7 mouse cellular contexts compared by ENCODE assay signal in the genomic region with DNA sequence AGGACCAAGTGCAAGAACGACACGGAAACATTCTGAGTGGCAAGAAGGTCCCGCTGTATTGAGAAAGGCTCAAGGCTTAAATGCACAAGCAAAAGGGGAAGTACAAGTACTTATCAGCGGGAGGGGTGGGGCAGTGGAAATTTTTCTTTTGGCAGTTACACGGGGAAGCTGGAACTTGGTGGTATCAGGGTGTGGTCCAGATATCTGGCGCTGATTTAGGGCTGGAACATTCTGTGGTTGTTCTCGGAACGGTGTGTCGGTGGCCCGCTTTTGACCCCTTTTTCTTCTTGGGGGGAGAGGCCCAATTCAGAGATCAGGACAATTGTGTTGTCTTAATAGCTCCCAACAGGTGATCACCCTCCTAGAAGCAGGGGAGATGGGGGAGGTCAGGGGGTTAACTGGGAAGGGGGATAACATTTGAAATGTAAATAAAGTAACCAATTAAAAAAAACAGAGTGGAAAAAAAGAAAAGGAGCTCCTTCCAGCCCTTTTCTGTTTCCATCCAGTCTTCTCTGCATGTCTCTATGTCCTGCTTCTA. TPM values are rescaled to one million over a fixed set of nuclear protein-coding genes. Genes with fewer than 3 reads are reported as not detected.
DNase-seq lines count a peak whose midpoint lies in the region; ATAC-seq and TF ChIP-seq lines count a peak whose summit lies in the region.
"Not testable (repeated sequence)": the region's sequence is repeated elsewhere in the genome, so short reads cannot be mapped to it uniquely, and the experiment has no call there.

No protein-coding gene starts in this region.

- not testable (repeated sequence) for H3K27me3 ChIP-seq in ES-Bruce4 (ENCODE audit: control insufficient read depth, insufficient read depth, low read length, poor library complexity, severe bottlenecking); hindbrain, embryonic 14.5 days (ENCODE audit: control insufficient read depth, insufficient read depth, low read length); limb, embryonic 11.5 days (ENCODE audit: control insufficient read depth, insufficient read depth, low read length)

- 0 out of 2 replicates have a peak, but pooled peaks have one; percentile 12 for ATAC-seq in hindbrain, embryonic 14.5 days (ENCODE audit: low FRiP score)
- ATAC-seq in limb, embryonic 11.5 days (ENCODE audit: insufficient number of reproducible peaks, low FRiP score, low TSS enrichment, low read depth), result 0 out of 2 replicates have a peak, but pooled peaks have one; percentile 20

- H3K9ac ChIP-seq in ES-Bruce4 (ENCODE audit: low read depth, poor library complexity, severe bottlenecking); hindbrain, embryonic 14.5 days; limb, embryonic 11.5 days (ENCODE audit: low read length): not testable (repeated sequence)

- not testable (repeated sequence) for H3K4me3 ChIP-seq in ES-Bruce4 (ENCODE audit: low read depth, low read length); hindbrain, embryonic 14.5 days (replicated peaks; ENCODE audit: low read length); limb, embryonic 11.5 days (ENCODE audit: low read depth, low read length)

- 69% methylated on average over 10 of the region's 10 CpGs for WGBS in hindbrain, embryonic 14.5 days
- 76% methylated on average over 10 of the region's 10 CpGs for WGBS in limb, embryonic 11.5 days

- not testable (repeated sequence) for H3K9me3 ChIP-seq in ES-Bruce4 (replicated peaks; ENCODE audit: control insufficient read depth, insufficient read depth, low read length, poor library complexity, severe bottlenecking); hindbrain, embryonic 14.5 days (ENCODE audit: control insufficient read depth, low read length); limb, embryonic 11.5 days (ENCODE audit: control insufficient read depth, low read length)

- peak overlapping the region; percentile 77; the same call in 1 of the 2 replicates for H3K27ac ChIP-seq in ES-Bruce4 (ENCODE audit: insufficient read depth, low read length)
- not testable (repeated sequence) for H3K27ac ChIP-seq in hindbrain, embryonic 14.5 days; limb, embryonic 11.5 days (replicated peaks; ENCODE audit: low read depth, low read length)

- TF ChIP-seq EP300 in ES-Bruce4 (IDR thresholded peaks at IDR 0.05; ENCODE audit: insufficient read depth, low read depth, low read length), result 0 out of 2 replicates have a peak, but pooled peaks have one; percentile 5

- H3K4me1 ChIP-seq in ES-Bruce4 (ENCODE audit: control insufficient read depth, insufficient read depth, low read length); hindbrain, embryonic 14.5 days (replicated peaks; ENCODE audit: control insufficient read depth, insufficient read depth, low read length); limb, embryonic 11.5 days (ENCODE audit: control insufficient read depth, insufficient read depth, low read length): not testable (repeated sequence)

- peak; percentile 28 for DNase-seq in ZHBTc4 (ENCODE audit: low read depth, low spot score)
- DNase-seq in heart, adult 18-20 months, result peak; percentile 27 to 64
- DNase-seq in hindbrain, embryonic 14.5 days (ENCODE audit: low spot score); limb, embryonic 11.5 days (ENCODE audit: low spot score): not testable (repeated sequence)
- peak; percentile 36 for DNase-seq in lung, postnatal 36 days
- peak; percentile 16 for DNase-seq in urinary bladder, postnatal 14 days (ENCODE audit: low spot score)

- TF ChIP-seq CTCF in ES-Bruce4 (IDR thresholded peaks at IDR 0.05; ENCODE audit: low read depth, low read length), result not testable (repeated sequence)

- H3K4me2 ChIP-seq in hindbrain, embryonic 14.5 days (replicated peaks); limb, embryonic 11.5 days (ENCODE audit: low read depth, severe bottlenecking): not testable (repeated sequence)

- H3K36me3 ChIP-seq in ES-Bruce4 (ENCODE audit: control insufficient read depth, insufficient read depth, low read length, poor library complexity, severe bottlenecking); hindbrain, embryonic 14.5 days (replicated peaks; ENCODE audit: control insufficient read depth, insufficient read depth); limb, embryonic 11.5 days (ENCODE audit: control insufficient read depth, insufficient read depth, low read length): not testable (repeated sequence)

- TF ChIP-seq POLR2A in ES-Bruce4 (IDR thresholded peaks at IDR 0.05; ENCODE audit: insufficient read depth, low read length), result not testable (repeated sequence)

RNA-seq across cellular contexts. Expression of a gene that starts 41.6 kb away (rescaled TPM):
- 10.8 and 11.0 TPM in 2 replicates for polyA plus RNA-seq in ES-Bruce4 (2011; ENCODE audit: insufficient read depth, insufficient read length, low read depth, missing spikeins)
- total RNA-seq in heart, adult 18-20 months (2021), result 10 to 100 TPM; 10.3 to 16.2 TPM
- polyA plus RNA-seq in hindbrain, embryonic 14.5 days (2014; fragmentation: Nextera tagmentation; extraction: Ambion mirVana), result 85.3 and 88.8 TPM in 2 replicates
- 1.8 and 2.0 TPM in 2 replicates for polyA plus RNA-seq in limb, embryonic 11.5 days (2014; fragmentation: Nextera tagmentation; extraction: Ambion mirVana)
